Mouse (Mus musculus) cerebellum, adult 2 months (tissue): ENCODE data around the gene Rab5c. TPM values are rescaled to one million over a fixed set of nuclear protein-coding genes. Genes with fewer than 3 reads are reported as not detected.

Experiments
- DNase-seq, 2 experiments: peaks; one replicate each; pipeline ENCODE4 v3.0.0; 2021
- H3K27ac ChIP-seq: fragments of 200-500 bp; 2 replicates; pipeline ENCODE4 v1.5.1; 2012; ENCODE audit warnings: low read length, control low read depth, inconsistent platforms; ENCODE audit not compliant: insufficient read depth
- H3K27me3 ChIP-seq: fragments of 200-500 bp; 2 replicates; pipeline ENCODE4 v1.6.1; 2012; ENCODE audit warnings: inconsistent platforms, mild to moderate bottlenecking, low read length, moderate library complexity; ENCODE audit not compliant: control insufficient read depth, insufficient read depth
- H3K4me1 ChIP-seq: fragments of 200-500 bp; 2 replicates; pipeline ENCODE4 v1.6.1; 2011; ENCODE audit warnings: low read length; ENCODE audit not compliant: control insufficient read depth, insufficient read depth
- H3K4me3 ChIP-seq: fragments of 200-500 bp; replicated peaks from 2 replicates; pipeline ENCODE3; 2011; ENCODE audit warnings: mild to moderate bottlenecking, low read depth, low read length, control low read depth; ENCODE audit not compliant: insufficient read depth
- CTCF ChIP-seq: fragments of 200-500 bp; IDR thresholded peaks from 2 replicates; pipeline ENCODE4 v1.5.1; 2011; ENCODE audit warnings: low read depth, mild to moderate bottlenecking, control low read depth, low read length, moderate library complexity, borderline replicate concordance; ENCODE audit not compliant: insufficient read depth
- POLR2A ChIP-seq: fragments of 200-500 bp; IDR thresholded peaks from 2 replicates; pipeline ENCODE4 v1.6.1; 2011; ENCODE audit warnings: low read length, control low read depth, borderline replicate concordance; ENCODE audit not compliant: insufficient read depth
- WGBS: fragments of 180-500 bp; shearing (Covaris S2); methylation state at CpG from one replicate; pipeline ENCODE4 v1.1.7; 2018; 5-methylcytosine and 5-hydroxymethylcytosine counted together
- polyA plus RNA-seq: library from polyadenylated mRNA; depleted of rRNA; stranded (reverse); fragments of >200 nt; gene quantifications from 2 replicates; pipeline ENCODE4 v1.2.3, GENCODE M21; 2012

The Rab5c gene
- polyA plus RNA-seq, 1 experiment: 187 TPM

GRCm38 (mm10) chr11:100774261-100774660 is 36.2 kb upstream of the Rab5c start:
- DNase-seq: no peak
- WGBS: 79% methylated on average over 4 of the region's 4 CpGs
- H3K4me1 ChIP-seq: peaks cover 3% of the 10 kb centered on the region; the same call in 1 of the 2 replicates
- no peaks in the 10 kb centered on the region for H3K27me3 ChIP-seq
- TF ChIP-seq POLR2A: no peak
- no peak for TF ChIP-seq CTCF
- no peak overlapping the region for H3K4me3 ChIP-seq
- no peak overlapping the region for H3K27ac ChIP-seq

GRCm38 (mm10) chr11:100770646-100771408 is 32.8 kb upstream of the Rab5c start, which contains the start of gene Ghdc:
Gene Ghdc, minus strand, starts transcription at chr11:100770957.
- DNase-seq: peak; percentile 74 to 78
- TF ChIP-seq CTCF (no peak), POLR2A (no peak)
- 16% methylated on average over 17 of the region's 17 CpGs for WGBS
- peaks cover 3% of the 10 kb centered on the region; the same call in 1 of the 2 replicates for H3K4me1 ChIP-seq
- H3K4me3 ChIP-seq: peak within 1 kb of the TSS; percentile 61
- no peak within 1 kb of the TSS for H3K27ac ChIP-seq
- no peaks in the 10 kb centered on the region for H3K27me3 ChIP-seq

DNA sequence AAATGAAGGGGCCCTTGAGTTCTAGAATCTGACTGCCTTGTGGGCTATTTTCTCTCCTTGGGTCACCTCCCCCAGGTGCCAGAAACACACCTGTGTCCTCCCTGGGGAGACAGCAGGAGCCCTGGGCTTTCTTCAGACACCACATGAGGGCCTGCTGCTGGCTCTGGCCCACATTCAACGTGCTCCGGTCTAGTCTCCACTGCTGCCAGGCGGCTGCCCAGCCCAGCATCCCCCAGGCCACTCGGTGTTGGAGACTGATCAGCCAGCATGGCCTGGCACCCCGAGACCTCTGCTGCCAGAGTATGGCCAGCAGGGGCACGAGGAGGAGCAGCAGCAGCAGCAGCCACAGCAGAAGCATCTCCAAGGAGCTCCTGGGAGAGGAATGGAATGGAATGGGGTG is 32.0 kb upstream of the Rab5c start:
- Histone ChIP-seq H3K4me3 (peak overlapping the region; percentile 61), H3K27ac (no peak overlapping the region), H3K4me1 (peaks cover 3% of the 10 kb centered on the region; the same call in 1 of the 2 replicates), H3K27me3 (no peaks in the 10 kb centered on the region)
- DNase-seq: peak in 1 of 2 experiments; percentile 33
- 3% methylated on average over 6 of the region's 6 CpGs for WGBS
- TF ChIP-seq POLR2A (no peak), CTCF (no peak)

- 88% methylated on average over 5 of the region's 5 CpGs for WGBS
Measured at GRCm38 (mm10) chr11:100767871-100768270, 29.9 kb upstream of the Rab5c start.

GRCm38 (mm10) chr11:100766726-100767125 is 28.7 kb upstream of the Rab5c start:
- Histone ChIP-seq H3K27me3 (no peaks in the 10 kb centered on the region), H3K4me1 (peaks cover 3% of the 10 kb centered on the region; the same call in 1 of the 2 replicates), H3K4me3 (no peak overlapping the region), H3K27ac (no peak overlapping the region)
- no peak for DNase-seq
- TF ChIP-seq CTCF: no peak
- no peak for TF ChIP-seq POLR2A
- WGBS: 41% methylated on average over 9 of the region's 9 CpGs

More at GRCm38 (mm10) chr11:100767871-100768270, 29.9 kb upstream of the Rab5c start:
- no peak for DNase-seq
- no peak overlapping the region for H3K4me3 ChIP-seq
- no peaks in the 10 kb centered on the region for H3K27me3 ChIP-seq
- TF ChIP-seq POLR2A (no peak), CTCF (no peak)
- peaks cover 3% of the 10 kb centered on the region; the same call in 1 of the 2 replicates for H3K4me1 ChIP-seq
- no peak overlapping the region for H3K27ac ChIP-seq

- WGBS: 93% methylated on average over 7 of the region's 7 CpGs
- H3K27me3 ChIP-seq: no peaks in the 10 kb centered on the region
- TF ChIP-seq POLR2A: no peak
- TF ChIP-seq CTCF: no peak
- H3K4me1 ChIP-seq: no peaks in the 10 kb centered on the region
- peak within 1 kb of the TSS; percentile 56 for H3K4me3 ChIP-seq
- no peak for DNase-seq
- H3K27ac ChIP-seq: no peak within 1 kb of the TSS
Measured at GRCm38 (mm10) chr11:100762831-100763230, 24.8 kb upstream of the Rab5c start, which contains the start of gene Hcrt. Gene Hcrt, minus strand, starts transcription at chr11:100762931.

GRCm38 (mm10) chr11:100761547-100762045 is 23.6 kb upstream of the Rab5c start:
- no peaks in the 10 kb centered on the region for H3K27me3 ChIP-seq
- DNase-seq: peak; percentile 86 to 94
- H3K27ac ChIP-seq: no peak overlapping the region
- peak overlapping the region; percentile 56 for H3K4me3 ChIP-seq
- TF ChIP-seq CTCF (peak; percentile 68), POLR2A (peak; percentile 28; the same call in 1 of the 2 replicates)
- H3K4me1 ChIP-seq: no peaks in the 10 kb centered on the region
- WGBS: 1% methylated on average over 27 of the region's 27 CpGs
